Mouse (Mus musculus): Measurements from ENCODE around the gene Col27a1. TPM values are rescaled to one million over a fixed set of nuclear protein-coding genes. Genes with fewer than 3 reads are reported as not detected.

Col27a1 gene
- total RNA-seq, 2 experiments from 2014 or later: 4.2 to 5.2 TPM

DNA sequence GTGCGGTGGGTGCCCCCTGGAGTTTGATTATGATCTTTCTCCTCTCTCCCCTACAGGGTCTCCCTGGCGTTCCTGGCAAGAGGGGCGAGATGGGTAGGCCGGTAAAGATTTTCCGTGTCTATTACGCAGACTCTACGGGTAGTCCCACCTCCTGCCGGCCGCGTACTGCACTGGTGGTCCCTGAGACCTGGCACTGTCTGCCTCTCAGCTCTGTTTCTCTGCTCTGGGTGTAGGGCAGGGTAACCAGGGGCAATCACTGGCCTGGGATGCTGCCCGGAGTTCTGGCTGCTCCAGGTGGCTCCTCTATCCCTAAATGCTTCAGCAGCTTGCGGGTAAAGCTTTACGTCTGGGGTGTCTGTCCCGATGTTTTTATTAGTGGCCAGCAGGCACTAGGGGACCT, 44.3 kb downstream of the Col27a1 start:
- DNase-seq (ENCODE audit: low spot score in 2 of 2): no peak

DNA sequence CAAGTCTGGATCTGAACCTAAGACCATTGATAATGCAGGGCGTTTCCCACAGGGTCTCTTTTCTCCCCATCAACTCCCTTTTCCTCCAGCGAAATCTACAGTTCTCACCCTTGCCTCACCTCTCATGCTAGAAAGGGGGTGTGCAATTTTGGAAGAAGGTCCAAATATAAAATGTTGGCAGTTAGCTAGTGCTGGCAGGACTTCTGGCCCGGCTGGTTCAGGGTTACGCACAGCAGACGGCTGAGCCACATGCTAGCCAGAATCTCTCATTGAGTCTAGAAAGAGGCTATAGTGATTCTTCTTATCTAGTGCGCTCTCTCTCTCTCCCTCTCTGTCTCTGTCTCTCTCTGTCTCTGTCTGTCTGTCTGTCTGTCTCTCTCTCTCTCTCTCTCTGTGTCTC, 45.3 kb downstream of the Col27a1 start:
- no peak for DNase-seq (ENCODE audit: low spot score in 2 of 2)

DNA sequence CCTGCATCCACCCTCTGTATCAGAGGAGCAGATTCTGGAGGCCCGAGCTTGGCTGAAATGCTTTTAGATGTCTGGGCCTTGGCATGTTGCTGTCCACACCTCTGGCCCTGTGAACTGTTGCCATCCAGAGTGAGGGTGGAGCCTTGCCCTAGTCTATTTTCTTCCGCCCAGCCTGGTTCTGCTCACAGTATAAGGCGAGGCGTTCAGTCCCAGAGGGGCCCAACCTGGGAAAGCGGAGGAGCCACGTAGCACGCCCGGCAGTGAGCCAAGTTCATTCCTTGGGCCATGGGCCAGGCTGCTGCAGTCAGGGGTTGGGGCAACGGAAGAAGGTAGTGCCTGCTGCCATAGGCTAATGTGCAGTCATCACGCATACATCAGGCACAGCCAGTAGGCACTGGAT, 46.7 kb downstream of the Col27a1 start:
- DNase-seq (ENCODE audit: low spot score in 2 of 2): no peak

DNA sequence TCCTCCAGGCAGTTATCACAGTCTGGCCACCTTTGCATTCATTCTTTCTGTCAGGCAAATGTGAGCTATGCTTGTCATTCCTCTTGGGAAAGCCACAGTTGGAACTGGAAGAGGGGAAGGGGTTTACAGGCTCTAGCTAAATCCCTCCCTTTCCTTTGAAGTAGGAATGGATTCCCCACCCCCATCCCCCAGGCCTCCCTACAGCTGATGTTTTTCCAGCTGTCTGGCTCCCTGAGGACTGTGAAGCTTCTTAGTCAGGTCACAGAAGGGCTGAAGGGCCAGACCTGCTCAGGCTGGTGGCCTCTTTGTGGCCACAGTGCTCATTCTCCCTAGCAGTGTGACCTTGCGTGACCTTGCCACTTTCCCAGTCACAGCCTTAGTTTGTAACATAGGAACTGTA, 49.1 kb downstream of the Col27a1 start:
- no peak for DNase-seq (ENCODE audit: low spot score in 2 of 2)

DNA sequence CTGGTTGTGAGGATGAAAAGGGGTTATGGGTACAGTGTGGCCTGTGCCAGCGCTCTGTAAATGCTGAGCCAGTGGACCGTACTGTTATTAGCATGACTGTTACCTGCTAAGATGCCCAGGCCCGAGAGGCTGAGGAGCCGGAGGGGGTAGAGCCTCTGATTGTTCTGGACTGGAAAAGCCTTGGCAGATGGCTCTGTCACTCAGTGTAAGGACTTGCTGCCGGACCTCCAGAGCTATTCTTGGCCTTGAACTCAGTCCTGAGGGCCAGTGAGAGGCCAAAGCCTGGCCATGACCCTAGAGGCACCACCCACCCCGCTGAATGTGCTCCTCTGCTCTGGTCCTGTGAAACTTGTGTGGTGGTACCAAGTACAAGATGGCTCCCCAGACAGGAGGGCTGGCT, 52.5 kb downstream of the Col27a1 start:
- DNase-seq (ENCODE audit: low spot score in 2 of 2): no peak

DNA sequence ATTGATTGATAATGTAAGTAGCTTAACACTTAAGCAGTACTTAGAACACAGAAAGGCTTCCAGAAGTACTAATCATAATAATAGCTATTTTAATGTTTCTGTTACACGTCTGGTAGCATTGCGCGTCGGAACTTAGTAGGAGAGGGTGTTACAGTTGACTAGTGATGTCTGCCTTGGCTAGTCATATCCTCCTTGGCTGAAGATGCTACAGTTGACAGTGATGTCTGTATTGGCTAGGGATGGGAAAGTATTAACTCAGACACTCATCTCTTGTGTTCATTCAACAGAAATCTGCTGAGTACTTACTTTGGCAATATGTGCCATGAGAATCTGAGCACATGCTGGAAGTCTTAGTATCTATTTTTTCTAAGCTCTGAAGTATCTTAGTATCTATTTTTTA, 53.3 kb downstream of the Col27a1 start:
- no peak for DNase-seq (ENCODE audit: low spot score in 2 of 2)

DNA sequence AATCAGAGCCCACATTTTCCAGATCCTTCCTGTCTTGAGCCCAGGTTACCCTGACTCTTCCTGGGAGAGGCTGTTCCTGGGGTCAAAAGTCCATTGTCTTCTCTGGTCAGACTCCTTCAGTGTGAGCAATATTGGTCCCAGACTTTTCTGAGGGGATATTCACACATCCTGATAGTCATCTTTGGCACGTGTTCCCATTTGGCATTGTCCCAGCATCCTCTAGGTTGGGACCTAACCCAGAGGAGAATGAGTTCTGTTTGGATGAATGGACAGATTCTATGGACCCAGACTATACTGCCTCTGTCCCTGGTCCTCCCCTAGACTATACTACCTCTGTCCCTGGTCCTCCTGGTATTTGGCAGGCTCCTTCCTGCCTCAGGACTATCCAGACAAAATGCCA, 53.8 kb downstream of the Col27a1 start:
- no peak for DNase-seq (ENCODE audit: low spot score in 2 of 2)

DNA sequence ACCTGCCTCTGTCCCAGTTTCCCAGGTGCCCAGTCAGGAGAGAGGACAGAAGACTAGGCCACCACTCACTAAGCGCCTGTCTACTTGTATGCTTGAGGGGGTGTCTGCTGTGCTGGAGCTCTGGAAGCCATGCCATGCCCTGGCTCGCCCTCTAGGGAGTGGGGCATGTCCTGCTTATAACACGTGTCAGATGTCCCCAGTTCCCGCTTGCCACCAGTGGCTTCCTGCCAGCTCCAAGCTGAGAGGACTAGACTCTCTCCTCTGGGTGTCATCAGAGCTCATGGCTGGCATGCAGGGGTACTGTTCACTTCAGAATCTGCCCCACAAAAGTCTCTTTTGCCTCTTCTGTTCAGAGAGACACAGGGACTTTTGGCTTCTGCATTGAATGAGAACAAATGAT, 55.0 kb downstream of the Col27a1 start:
- DNase-seq (ENCODE audit: low spot score in 2 of 2): no peak

DNA sequence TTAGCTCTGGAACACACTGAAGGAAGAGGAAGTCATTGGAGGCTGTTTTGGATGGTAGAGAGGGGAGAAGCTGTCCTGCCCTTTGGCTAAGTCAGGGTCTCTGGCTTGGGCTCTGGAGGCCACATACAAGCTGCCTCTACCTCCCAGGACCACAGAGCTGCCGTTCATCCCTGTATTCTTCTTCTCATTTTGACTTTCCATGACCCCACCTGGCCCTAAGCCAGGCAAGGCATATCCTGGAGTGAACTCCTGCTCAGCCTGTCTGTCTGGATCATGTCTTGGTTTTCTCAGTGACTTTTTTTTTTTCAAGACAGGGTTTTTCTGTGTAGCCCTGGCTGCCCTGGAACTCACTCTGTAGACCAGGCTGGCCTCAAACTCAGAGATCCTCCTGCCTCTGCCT, 60.7 kb downstream of the Col27a1 start:
- no peak for DNase-seq (ENCODE audit: low spot score in 2 of 2)

DNA sequence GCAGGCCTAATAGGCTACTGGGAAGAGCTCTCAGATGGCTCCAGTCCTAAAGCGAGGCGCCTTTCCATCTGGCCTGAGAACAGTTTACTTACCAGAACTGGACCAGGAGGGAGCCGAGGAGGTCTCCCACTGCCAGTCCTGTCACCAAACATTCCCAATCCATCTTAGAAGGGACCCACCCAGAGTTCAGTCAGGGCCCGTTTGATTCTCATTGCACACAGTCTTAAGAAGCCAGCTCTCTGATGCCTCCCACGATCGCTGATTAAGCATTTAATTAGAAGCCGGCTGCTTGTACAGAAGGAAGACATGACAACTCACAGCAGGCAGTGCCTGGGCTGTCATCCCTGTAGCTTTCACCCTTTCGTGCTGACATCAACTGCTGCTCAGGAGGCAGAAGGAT, 61.4 kb downstream of the Col27a1 start:
- DNase-seq (ENCODE audit: low spot score in 2 of 2): no peak

DNA sequence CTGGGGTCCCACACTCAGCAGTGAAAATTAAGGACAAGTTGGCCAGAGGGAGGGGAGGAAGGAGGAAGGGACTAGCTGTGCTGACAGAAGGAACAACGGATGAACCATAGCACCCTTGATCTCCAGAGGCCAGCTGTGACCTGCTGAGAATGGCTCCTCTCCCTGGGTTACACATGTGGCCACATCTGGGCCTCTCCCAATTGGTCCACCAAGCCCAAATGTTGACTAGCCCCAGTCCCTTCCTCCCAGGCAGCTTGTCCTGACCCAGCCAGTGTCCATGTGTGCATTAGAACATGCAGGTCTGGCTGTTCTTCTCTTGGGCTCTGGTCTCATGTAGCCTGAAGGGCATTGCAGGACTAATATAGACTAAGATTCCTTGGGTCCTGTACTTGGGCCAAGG, 62.8 kb downstream of the Col27a1 start:
- DNase-seq (ENCODE audit: low spot score in 2 of 2): no peak

DNA sequence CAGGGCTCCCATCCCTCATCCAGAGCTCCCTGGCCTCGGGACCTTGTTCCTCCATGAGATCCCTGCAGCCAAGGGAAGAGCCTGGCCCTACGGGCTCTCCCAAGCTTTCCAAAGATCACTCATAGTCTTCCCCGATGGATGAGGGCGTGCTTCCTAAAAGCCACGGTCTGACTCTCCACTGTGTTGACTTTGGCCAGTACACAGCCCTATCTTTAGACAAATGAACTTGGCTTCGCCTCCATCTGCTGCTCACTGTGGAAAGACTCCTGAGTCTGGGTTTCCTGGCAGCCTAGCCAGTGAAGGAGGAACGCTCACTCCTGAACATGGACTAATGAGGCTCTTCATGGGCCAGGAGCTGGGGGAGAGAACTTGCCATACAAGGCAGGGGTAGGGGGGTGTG, 65.0 kb downstream of the Col27a1 start:
- DNase-seq (ENCODE audit: low spot score in 2 of 2): no peak

DNA sequence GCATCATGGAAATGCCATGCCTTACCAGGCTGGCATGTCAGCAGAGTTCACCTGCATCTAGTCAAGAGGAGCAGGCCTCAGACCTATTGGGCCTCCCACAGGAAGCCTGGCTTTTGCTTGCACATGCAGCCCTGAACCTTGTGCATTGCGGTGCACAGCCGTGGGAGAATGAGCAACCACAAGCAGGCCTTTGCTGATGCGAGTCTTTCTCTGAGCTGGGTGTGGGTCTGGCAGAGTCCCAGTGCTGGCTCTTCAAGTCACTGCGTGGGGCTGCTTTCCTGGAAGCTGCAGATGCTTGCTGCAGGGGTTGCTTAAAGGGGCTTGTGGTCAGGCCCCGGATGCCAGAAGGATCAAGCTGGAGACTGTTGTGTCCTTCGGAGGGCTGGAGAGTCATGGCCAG, 67.9 kb downstream of the Col27a1 start:
- peak; percentile 23 to 31 for DNase-seq (ENCODE audit: low spot score in 2 of 2)

DNA sequence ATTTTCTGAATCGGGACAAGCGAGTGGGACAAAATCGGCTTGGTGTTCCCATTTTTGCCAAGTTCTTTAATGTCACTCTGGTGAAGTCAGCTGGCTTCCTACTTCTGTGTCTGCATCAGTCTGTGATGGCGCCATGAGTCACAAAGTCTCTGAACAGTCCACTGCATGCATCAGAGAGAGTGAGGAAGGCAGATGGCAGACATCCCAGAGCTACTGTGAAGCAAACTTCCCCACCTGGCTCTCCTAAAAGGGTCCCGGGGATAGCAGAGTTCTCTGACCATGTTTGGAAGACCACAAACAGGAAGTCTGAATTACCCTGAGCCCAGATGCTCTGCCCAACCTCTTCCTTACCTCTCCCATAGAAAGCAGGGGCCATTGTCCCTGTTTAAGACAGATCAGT, 69.5 kb downstream of the Col27a1 start:
- DNase-seq (ENCODE audit: low spot score in 2 of 2): peak; percentile 24 to 41

DNA sequence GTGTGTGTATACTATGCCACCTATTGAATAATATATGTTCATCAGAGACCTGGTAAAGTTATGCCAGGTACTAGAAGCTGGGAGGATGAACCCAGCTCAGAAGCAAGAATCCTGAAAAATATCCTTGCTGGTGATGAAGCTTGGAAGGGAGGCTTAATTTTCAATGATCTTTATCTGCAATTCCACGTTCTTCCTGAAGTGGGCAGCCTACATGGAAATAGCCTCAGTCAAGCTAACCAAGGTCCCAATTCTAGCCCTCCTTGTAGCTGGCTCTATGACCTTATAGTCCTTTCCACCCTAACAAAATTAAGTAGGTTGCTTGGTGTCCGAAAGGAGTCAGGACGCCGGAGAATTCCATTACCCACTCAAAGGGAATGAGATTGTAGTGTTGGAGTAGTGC, 72.2 kb downstream of the Col27a1 start:
- DNase-seq (ENCODE audit: low spot score in 2 of 2): no peak

DNA sequence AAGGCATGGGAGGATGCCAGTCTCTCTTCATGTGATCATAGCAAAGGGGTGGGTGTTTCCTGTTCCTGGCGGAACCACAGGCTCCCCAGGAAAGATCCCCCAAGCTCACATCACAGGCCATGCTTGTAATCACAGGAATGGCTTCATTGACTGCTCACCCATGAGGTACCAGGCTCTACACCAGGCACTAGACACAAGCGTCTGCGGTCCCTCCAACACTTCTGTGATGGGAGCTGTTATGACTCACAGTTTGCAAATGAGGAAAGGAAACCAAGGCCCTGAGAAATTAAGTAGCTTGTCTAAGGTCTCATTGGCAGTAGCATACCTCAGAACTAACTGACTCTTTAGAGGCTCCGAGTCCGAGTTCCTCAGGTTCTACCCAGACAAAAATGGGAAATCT, 74.7 kb downstream of the Col27a1 start:
- no peak for DNase-seq (ENCODE audit: low spot score in 2 of 2)

DNA sequence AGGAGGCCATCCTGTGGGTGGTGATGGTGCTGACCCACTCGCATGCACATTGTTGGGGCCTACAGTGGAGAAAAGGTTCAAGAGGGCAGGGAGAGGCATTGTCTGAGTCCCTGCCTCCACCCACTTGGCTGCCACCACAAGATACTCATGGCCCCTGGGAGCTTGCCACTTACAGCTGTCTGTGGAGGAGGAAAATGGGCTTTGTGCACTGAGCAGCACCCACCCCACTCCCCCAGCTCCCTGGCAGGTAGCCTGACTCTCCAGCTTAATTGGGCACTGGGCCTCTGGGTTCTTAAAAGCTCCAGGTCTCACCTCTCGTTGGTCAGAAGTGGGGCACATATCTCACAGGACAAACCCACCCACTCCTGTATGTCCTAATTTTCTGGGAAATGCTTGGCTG, 76.3 kb downstream of the Col27a1 start:
- peak; percentile 31 to 48 for DNase-seq (ENCODE audit: low spot score in 2 of 2)

DNA sequence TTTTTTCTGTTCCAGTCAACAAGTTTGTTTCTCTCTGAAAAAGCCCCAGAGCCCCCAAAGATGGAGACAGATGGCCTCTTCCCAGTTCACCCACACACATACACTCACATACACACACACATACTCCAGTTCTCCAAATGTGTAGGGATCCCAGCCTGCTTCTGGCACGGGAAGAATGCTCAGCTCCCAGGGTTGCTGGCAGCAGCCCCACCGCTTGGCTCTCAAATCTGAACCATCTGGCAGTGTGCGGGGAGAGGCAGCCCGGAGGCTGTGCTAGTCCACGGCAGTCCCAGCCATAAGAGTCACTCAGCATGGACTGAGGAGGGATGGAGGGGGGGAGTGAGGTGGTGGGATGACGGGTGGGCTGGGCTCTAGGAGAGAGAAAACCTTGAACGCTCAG, 77.3 kb downstream of the Col27a1 start:
- DNase-seq (ENCODE audit: low spot score in 2 of 2): peak; percentile 87 to 94

DNA sequence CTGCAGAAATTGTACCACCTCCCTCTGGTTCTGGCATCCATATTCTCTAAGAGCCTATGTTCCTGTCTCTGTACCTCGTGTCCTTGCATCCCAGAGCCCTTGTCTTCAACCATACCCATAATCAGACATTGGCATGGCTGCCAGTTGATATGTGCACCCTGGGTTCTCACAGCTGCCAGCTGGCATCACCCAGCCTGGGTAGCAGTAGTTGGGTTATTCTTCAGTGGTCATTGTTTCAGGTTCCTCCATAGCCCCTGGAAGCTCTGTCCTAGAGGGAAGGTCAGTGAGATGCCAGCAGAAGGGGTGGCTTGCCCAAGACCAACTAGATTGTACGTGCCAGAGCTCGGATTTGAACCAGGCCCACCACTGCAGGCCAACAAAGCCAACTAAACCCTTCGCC, 77.9 kb downstream of the Col27a1 start:
- DNase-seq (ENCODE audit: low spot score in 2 of 2): no peak

DNA sequence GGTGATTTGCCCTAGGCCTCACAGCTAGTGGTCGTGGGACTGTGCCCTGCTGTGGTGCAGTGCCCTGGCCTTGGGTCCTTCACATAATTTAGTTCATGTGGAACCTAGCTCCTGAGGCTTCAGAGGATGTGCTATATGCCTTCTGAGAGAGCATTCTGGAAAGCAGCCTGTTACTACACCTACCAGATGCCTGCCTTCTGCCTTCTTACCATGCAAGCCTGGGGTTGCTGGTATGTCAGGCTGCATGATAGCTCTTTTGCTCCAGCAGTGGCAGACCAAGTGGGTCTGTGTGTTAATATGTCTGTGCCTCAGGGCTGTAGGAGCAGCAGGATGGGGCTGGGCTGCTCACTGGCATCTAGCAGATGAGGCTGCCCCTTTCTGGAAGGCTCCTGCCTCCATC, 81.8 kb downstream of the Col27a1 start:
- no peak for DNase-seq (ENCODE audit: low spot score in 2 of 2)

DNA sequence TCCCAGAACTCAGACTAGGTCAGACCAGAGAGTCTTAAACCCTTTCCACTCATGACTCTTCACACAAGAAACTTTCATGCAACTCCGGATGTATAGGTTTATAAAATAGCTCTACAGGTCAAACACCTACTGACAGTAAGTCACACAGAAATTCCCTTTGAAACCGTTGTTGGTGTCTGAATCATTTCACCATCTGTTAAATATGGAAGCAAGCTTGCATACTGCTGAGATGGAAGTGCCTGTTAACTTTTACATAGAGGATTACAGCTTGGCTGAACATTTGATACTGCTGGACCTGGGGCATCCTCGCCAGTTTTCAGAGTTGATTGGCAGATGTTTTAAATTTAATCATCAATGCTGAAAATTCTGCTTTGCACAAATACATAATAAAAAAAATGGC, 82.5 kb downstream of the Col27a1 start:
- DNase-seq (ENCODE audit: low spot score in 2 of 2): no peak

DNA sequence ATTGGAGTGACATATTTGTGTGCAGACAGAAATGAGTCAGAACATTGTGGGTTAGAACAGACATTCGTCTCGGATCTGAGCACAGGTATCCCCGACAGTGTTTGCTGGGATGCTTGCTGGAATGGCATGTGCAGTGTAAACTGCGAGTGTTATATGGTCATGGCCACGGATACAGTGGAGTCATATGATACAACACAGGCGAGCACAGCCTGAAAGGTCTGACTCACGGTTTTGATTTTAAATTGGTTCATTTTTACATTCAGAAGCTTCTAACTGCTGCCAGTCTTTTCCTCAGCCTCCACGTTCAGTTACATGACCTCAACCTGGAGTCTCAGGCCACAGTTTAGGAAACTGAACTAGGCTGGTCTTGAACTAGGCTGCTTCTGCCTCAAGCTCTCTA, 83.1 kb downstream of the Col27a1 start:
- DNase-seq (ENCODE audit: low spot score in 2 of 2): no peak

DNA sequence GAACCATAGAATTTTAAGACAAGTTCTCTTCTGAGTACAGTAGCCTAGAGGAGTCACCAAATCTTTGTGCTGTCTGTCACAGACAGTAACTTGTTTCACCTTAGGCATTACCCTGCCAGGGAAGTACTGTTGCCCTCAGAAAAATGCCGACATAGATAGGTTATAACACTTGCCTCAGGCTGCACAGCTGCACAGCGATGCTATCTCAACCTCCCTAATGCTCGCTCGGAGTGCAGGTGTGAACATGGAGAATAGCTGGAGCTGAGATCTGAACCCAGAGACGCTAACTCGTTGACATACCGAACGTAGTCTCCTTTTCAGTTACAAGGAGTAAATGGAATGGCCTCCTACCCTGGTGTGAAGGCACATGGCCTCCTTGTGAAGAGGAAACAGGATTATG, 84.4 kb downstream of the Col27a1 start:
- no peak for DNase-seq (ENCODE audit: low spot score in 2 of 2)

DNA sequence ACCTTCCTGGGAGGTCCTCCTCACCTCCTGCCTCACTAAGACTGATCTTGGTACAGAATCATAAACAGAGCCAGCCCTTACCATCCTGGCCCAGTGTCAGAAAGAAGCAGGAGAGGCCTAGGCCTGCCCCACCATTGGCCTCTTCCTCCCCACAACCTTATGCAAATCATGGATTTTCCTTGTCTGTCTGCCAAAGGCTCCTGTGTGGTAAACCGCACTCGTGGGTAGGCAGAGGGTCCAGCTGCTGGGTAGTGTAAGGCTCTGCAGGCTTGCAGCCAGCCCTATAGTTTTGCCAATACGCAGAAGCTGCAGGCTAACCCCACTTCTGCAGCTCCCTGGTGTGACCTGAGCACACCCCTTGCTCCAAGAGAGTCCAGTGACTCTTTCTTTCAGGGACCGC, 88.8 kb downstream of the Col27a1 start:
- no peak for DNase-seq (ENCODE audit: low spot score in 2 of 2)
